Mouse (Mus musculus) neural tube, embryonic 11.5 days (tissue): ENCODE measurements at regions not wholly inside any gene's neighbourhood (a gene's known extent, or its start where the extent isn't known, plus 50 kb on each side); places are given as distances from the start of the nearest gene placed in this dataset.

Source experiments
- ATAC-seq: fragments of 200-750 bp; cut with Nextera tagmentation; 2 replicates; pipeline ENCODE4 v1.8.0; 2017; ENCODE audit warnings: moderate number of reproducible peaks, mild to moderate bottlenecking, moderate TSS enrichment, moderate library complexity; ENCODE audit not compliant: insufficient read depth, low FRiP score, low TSS enrichment
- DNase-seq: peaks from one replicate; pipeline ENCODE4 v3.0.0-alpha.2; 2015; ENCODE audit warnings: low spot score
- H3K27ac ChIP-seq: fragments of 300-500 bp; sonication (generic); 2 replicates; pipeline ENCODE4 v1.5.1; 2014; ENCODE audit warnings: low read depth, mild to moderate bottlenecking, low read length
- H3K27me3 ChIP-seq: fragments of 300-500 bp; sonication (generic); 2 replicates; pipeline ENCODE4 v1.6.1; 2014; ENCODE audit warnings: mild to moderate bottlenecking, low read length, mixed read lengths; ENCODE audit not compliant: control insufficient read depth, insufficient read depth
- H3K36me3 ChIP-seq: fragments of 300-500 bp; sonication (generic); 2 replicates; pipeline ENCODE4 v1.6.1; 2014; ENCODE audit warnings: mild to moderate bottlenecking, low read length, moderate library complexity, mixed read lengths; ENCODE audit not compliant: control insufficient read depth, insufficient read depth
- H3K4me1 ChIP-seq: fragments of 300-500 bp; sonication (generic); 2 replicates; pipeline ENCODE4 v1.6.1; 2014; ENCODE audit warnings: low read length, mixed read lengths; ENCODE audit not compliant: control insufficient read depth, insufficient read depth
- H3K4me2 ChIP-seq: fragments of 300-500 bp; sonication (generic); 2 replicates; pipeline ENCODE4 v1.6.1; 2014; ENCODE audit warnings: low read depth, mild to moderate bottlenecking, moderate library complexity
- H3K4me3 ChIP-seq: fragments of 300-500 bp; sonication (generic); 2 replicates; pipeline ENCODE4 v1.5.1; 2014; ENCODE audit warnings: low read depth, low read length
- H3K9ac ChIP-seq: fragments of 300-500 bp; sonication (generic); 2 replicates; pipeline ENCODE4 v1.6.1; 2014; ENCODE audit warnings: mild to moderate bottlenecking, low read length
- H3K9me3 ChIP-seq: fragments of 300-500 bp; sonication (generic); 2 replicates; pipeline ENCODE4 v1.6.1; 2016; ENCODE audit warnings: low read length; ENCODE audit not compliant: control insufficient read depth
- WGBS: fragments of 180-500 bp; shearing (Covaris S2); extraction: QIAGEN DNeasy Blood & Tissue Kit; methylation state at CpG from one replicate; pipeline ENCODE4 v1.1.7; 2014; 5-methylcytosine and 5-hydroxymethylcytosine counted together

GRCm38 (mm10) chr14:64589126-64589525 lies 485.0 kb downstream of the Prss52 start:
- H3K4me2 ChIP-seq = peak overlapping the region; percentile 72; the same call in 1 of the 2 replicates
- H3K27me3 ChIP-seq = peaks cover 52% of the 10 kb centered on the region
- ATAC-seq = no peak; the same call in 1 of the 2 replicates

GRCm38 (mm10) chr14:64589571-64590547 lies 485.8 kb downstream of the Prss52 start:
- peak; percentile 73 for DNase-seq
- WGBS = under 1% methylated on average over 38 of the region's 41 CpGs
- Histone ChIP-seq H3K36me3 (no peaks in the 10 kb centered on the region), H3K4me2 (peak overlapping the region; percentile 72), H3K9me3 (no peaks in the 10 kb centered on the region), H3K4me3 (peak overlapping the region; percentile 62), H3K9ac (peak overlapping the region; percentile 89), H3K27ac (peak overlapping the region; percentile 98), H3K27me3 (peaks cover 50% of the 10 kb centered on the region), H3K4me1 (0 out of 2 replicates have a peak, but pooled peaks cover 3% of the 10 kb centered on the region)
- ATAC-seq = 0 out of 2 replicates have a peak, but pooled peaks have one; percentile 13

More at GRCm38 (mm10) chr14:64589126-64589525, 485.0 kb downstream of the Prss52 start:
- H3K27ac ChIP-seq = peak overlapping the region; percentile 98
- H3K4me3 ChIP-seq = peak overlapping the region; percentile 62
- 0% methylated on average over 2 of the region's 2 CpGs for WGBS
- peak; percentile 15 for DNase-seq
- no peaks in the 10 kb centered on the region for H3K36me3 ChIP-seq
- no peaks in the 10 kb centered on the region for H3K9me3 ChIP-seq
- H3K9ac ChIP-seq = peak overlapping the region; percentile 89
- 0 out of 2 replicates have a peak, but pooled peaks cover 3% of the 10 kb centered on the region for H3K4me1 ChIP-seq

GRCm38 (mm10) chr14:64590611-64591010 lies 486.5 kb downstream of the Prss52 start:
- Histone ChIP-seq H3K27me3 (peaks cover 47% of the 10 kb centered on the region), H3K36me3 (no peaks in the 10 kb centered on the region), H3K9ac (peak overlapping the region; percentile 89), H3K4me3 (peak overlapping the region; percentile 62), H3K4me2 (peak overlapping the region; percentile 72), H3K4me1 (0 out of 2 replicates have a peak, but pooled peaks cover 3% of the 10 kb centered on the region), H3K27ac (peak overlapping the region; percentile 98), H3K9me3 (no peaks in the 10 kb centered on the region)
- no peak for ATAC-seq
- under 1% methylated on average over 15 of the region's 15 CpGs for WGBS
- DNase-seq = peak; percentile 43

GRCm38 (mm10) chr14:64591091-64591976 lies 487.2 kb downstream of the Prss52 start:
- 5% methylated on average over 14 of the region's 14 CpGs for WGBS
- DNase-seq (peak; percentile 43), ATAC-seq (no peak)
- Histone ChIP-seq H3K4me3 (peak overlapping the region; percentile 62), H3K4me2 (peak overlapping the region; percentile 72), H3K4me1 (0 out of 2 replicates have a peak, but pooled peaks cover 3% of the 10 kb centered on the region), H3K9me3 (no peaks in the 10 kb centered on the region), H3K9ac (peak overlapping the region; percentile 89), H3K27ac (peak overlapping the region; percentile 98), H3K36me3 (no peaks in the 10 kb centered on the region), H3K27me3 (peaks cover 46% of the 10 kb centered on the region)

GRCm38 (mm10) chr14:64592176-64592575 lies 488.1 kb downstream of the Prss52 start:
- H3K4me1 ChIP-seq = 0 out of 2 replicates have a peak, but pooled peaks cover 3% of the 10 kb centered on the region
- no peak for DNase-seq
- WGBS = 61% methylated on average over 6 of the region's 6 CpGs
- H3K27me3 ChIP-seq = peaks cover 38% of the 10 kb centered on the region
- peak overlapping the region; percentile 98 for H3K27ac ChIP-seq
- ATAC-seq = no peak
- H3K9ac ChIP-seq = peak overlapping the region; percentile 89
- H3K9me3 ChIP-seq = no peaks in the 10 kb centered on the region
- no peaks in the 10 kb centered on the region for H3K36me3 ChIP-seq
- peak overlapping the region; percentile 62 for H3K4me3 ChIP-seq
- H3K4me2 ChIP-seq = peak overlapping the region; percentile 72

GRCm38 (mm10) chr14:64592706-64593320 lies 488.7 kb downstream of the Prss52 start:
- Histone ChIP-seq H3K36me3 (no peaks in the 10 kb centered on the region), H3K9ac (peak overlapping the region; percentile 89), H3K27ac (peak overlapping the region; percentile 98), H3K4me2 (peak overlapping the region; percentile 72), H3K27me3 (peaks cover 32% of the 10 kb centered on the region), H3K4me1 (0 out of 2 replicates have a peak, but pooled peaks cover 3% of the 10 kb centered on the region), H3K9me3 (no peaks in the 10 kb centered on the region), H3K4me3 (peak overlapping the region; percentile 62)
- DNase-seq = no peak
- no peak for ATAC-seq
- 66% methylated on average over 13 of the region's 13 CpGs for WGBS

GRCm38 (mm10) chr14:64593564-64593963 lies 489.5 kb downstream of the Prss52 start:
- peak; percentile 68 for DNase-seq
- Histone ChIP-seq H3K4me3 (peak overlapping the region; percentile 62), H3K9me3 (no peaks in the 10 kb centered on the region), H3K9ac (peak overlapping the region; percentile 89; the same call in 1 of the 2 replicates), H3K4me2 (peak overlapping the region; percentile 72), H3K36me3 (no peaks in the 10 kb centered on the region), H3K27me3 (peaks cover 26% of the 10 kb centered on the region), H3K27ac (peak overlapping the region; percentile 98), H3K4me1 (0 out of 2 replicates have a peak, but pooled peaks cover 3% of the 10 kb centered on the region)
- 21% methylated on average over 4 of the region's 4 CpGs for WGBS
- peak; percentile 29 for ATAC-seq
